8 mouse cellular contexts compared by ENCODE assay signal in the genomic region with DNA sequence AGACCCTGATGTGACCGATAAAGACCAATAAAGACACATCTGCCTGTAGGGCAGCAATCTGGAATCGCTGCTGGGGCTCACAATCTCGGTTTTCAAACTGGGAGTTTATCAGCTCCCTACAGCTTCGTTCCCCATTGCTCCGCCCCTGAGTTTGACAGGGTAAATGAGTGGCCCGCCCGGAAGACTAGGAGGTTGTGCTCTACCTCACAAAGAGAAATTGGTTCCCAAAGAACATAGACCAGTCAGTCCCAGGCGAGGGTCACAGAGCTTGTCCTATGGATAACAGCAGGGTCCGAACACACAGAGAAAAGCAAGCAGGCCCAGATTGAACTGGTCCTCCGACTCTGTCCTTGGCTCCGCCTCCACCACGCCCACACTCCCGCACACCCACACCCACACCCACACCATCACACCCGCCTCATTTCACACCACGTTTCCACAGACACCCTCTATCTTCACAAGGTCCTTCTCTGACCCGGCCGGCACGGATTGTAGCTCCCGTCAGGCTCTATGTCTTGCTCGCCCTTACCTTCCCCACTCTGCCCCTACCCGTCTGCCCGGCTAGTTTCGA. TPM values are rescaled to one million over a fixed set of nuclear protein-coding genes. Genes with fewer than 3 reads are reported as not detected.
DNase-seq lines count a peak whose midpoint lies in the region; ATAC-seq and TF ChIP-seq lines count a peak whose summit lies in the region.

No protein-coding gene starts in this region.

- under 1% methylated on average over 23 of the region's 23 CpGs for WGBS in intestine, embryonic 16.5 days
- 2% methylated on average over 23 of the region's 23 CpGs for WGBS in liver, embryonic 16.5 days (ENCODE audit: insufficient replicate concordance)
- under 1% methylated on average over 23 of the region's 23 CpGs for WGBS in neural tube, embryonic 13.5 days

- peak overlapping the region; percentile 41 for H3ac ChIP-seq in C2C12 (ENCODE audit: control insufficient read depth, insufficient read length, low read depth)

- H3K4me2 ChIP-seq in intestine, embryonic 16.5 days (ENCODE audit: low read depth, low read length): peak overlapping the region; percentile 73
- peak overlapping the region; percentile 56 for H3K4me2 ChIP-seq in liver, embryonic 16.5 days (ENCODE audit: low read depth, low read length)
- peak overlapping the region; percentile 90 for H3K4me2 ChIP-seq in neural tube, embryonic 13.5 days

- H3K4me1 ChIP-seq in brown adipose tissue, adult 24 weeks (ENCODE audit: control insufficient read depth, insufficient read depth, insufficient read length, low read length): no peaks in the 10 kb centered on the region
- H3K4me1 ChIP-seq in intestine, embryonic 16.5 days (ENCODE audit: control insufficient read depth, insufficient read depth, low read length): peaks cover 4% of the 10 kb centered on the region; the same call in 1 of the 2 replicates
- no peaks in the 10 kb centered on the region; the same call in 1 of the 2 replicates for H3K4me1 ChIP-seq in liver, embryonic 16.5 days (ENCODE audit: control insufficient read depth, low read depth, low read length)
- H3K4me1 ChIP-seq in neural tube, embryonic 13.5 days (replicated peaks): peaks cover 18% of the 10 kb centered on the region

- peak overlapping the region; percentile 64 for H3K9ac ChIP-seq in intestine, embryonic 16.5 days (ENCODE audit: low read depth, low read length)
- no peak overlapping the region for H3K9ac ChIP-seq in liver, embryonic 16.5 days (ENCODE audit: low read depth, low read length)
- peak overlapping the region; percentile 60 for H3K9ac ChIP-seq in neural tube, embryonic 13.5 days

- peaks cover 23% of the 10 kb centered on the region for H3K36me3 ChIP-seq in C2C12 (ENCODE audit: control insufficient read depth, insufficient read depth)
- no peaks in the 10 kb centered on the region for H3K36me3 ChIP-seq in intestine, embryonic 16.5 days (ENCODE audit: control insufficient read depth, insufficient read depth, low read length)
- no peaks in the 10 kb centered on the region; the same call in 1 of the 2 replicates for H3K36me3 ChIP-seq in liver, embryonic 16.5 days (ENCODE audit: control insufficient read depth, insufficient read depth)
- no peaks in the 10 kb centered on the region for H3K36me3 ChIP-seq in neural tube, embryonic 13.5 days

- peak; percentile 84 for DNase-seq in embryo, embryonic 10.5 days (ENCODE audit: low spot score)
- no peak for DNase-seq in embryo, embryonic 11 days

- ATAC-seq in granulocyte monocyte progenitor cell, adult 5-6 weeks (replicated peaks; ENCODE audit: poor library complexity, severe bottlenecking): peak; percentile 68
- peak; percentile 94 for ATAC-seq in intestine, embryonic 16.5 days
- peak; percentile 74 for ATAC-seq in liver, embryonic 16.5 days (ENCODE audit: low read depth)
- ATAC-seq in neural tube, embryonic 13.5 days (ENCODE audit: low read depth): peak; percentile 94

- H3K4me3 ChIP-seq in C2C12 (ENCODE audit: insufficient read depth, poor library complexity, severe bottlenecking): peak overlapping the region; percentile 28
- peak overlapping the region; percentile 85 for H3K4me3 ChIP-seq in brown adipose tissue, adult 24 weeks (ENCODE audit: insufficient read depth, low read depth, low read length)
- peak overlapping the region; percentile 83 for H3K4me3 ChIP-seq in intestine, embryonic 16.5 days (ENCODE audit: low read length)
- peak overlapping the region; percentile 66 for H3K4me3 ChIP-seq in liver, embryonic 16.5 days (ENCODE audit: low read depth, low read length)
- H3K4me3 ChIP-seq in neural tube, embryonic 13.5 days: peak overlapping the region; percentile 76

- H3K9me3 ChIP-seq in intestine, embryonic 16.5 days (ENCODE audit: control insufficient read depth, low read length): no peaks in the 10 kb centered on the region
- no peaks in the 10 kb centered on the region for H3K9me3 ChIP-seq in liver, embryonic 16.5 days (replicated peaks; ENCODE audit: control insufficient read depth, low read length)
- no peaks in the 10 kb centered on the region for H3K9me3 ChIP-seq in neural tube, embryonic 13.5 days

- TF ChIP-seq CTCF in C2C12 (IDR thresholded peaks at IDR 0.05; ENCODE audit: control insufficient read depth, insufficient read depth, insufficient read length): no peak

- no peaks in the 10 kb centered on the region for H3K27me3 ChIP-seq in C2C12 (ENCODE audit: control insufficient read depth, insufficient read depth, insufficient read length)
- no peaks in the 10 kb centered on the region for H3K27me3 ChIP-seq in intestine, embryonic 16.5 days (replicated peaks; ENCODE audit: control insufficient read depth, insufficient read depth, low read length)
- H3K27me3 ChIP-seq in liver, embryonic 16.5 days (ENCODE audit: control insufficient read depth, insufficient read depth, low read depth, low read length): peaks cover 5% of the 10 kb centered on the region; the same call in 1 of the 2 replicates
- H3K27me3 ChIP-seq in neural tube, embryonic 13.5 days: no peaks in the 10 kb centered on the region

- 0 out of 2 replicates have a peak overlapping the region, but pooled peaks have one; percentile 26 for H3K27ac ChIP-seq in brown adipose tissue, adult 24 weeks (replicated peaks; ENCODE audit: low read depth, low read length)
- peak overlapping the region; percentile 45 for H3K27ac ChIP-seq in intestine, embryonic 16.5 days (ENCODE audit: low read length)
- no peak overlapping the region for H3K27ac ChIP-seq in liver, embryonic 16.5 days (ENCODE audit: low read length)
- no peak overlapping the region for H3K27ac ChIP-seq in neural tube, embryonic 13.5 days (replicated peaks)

- peaks cover 19% of the 10 kb centered on the region for H3K79me3 ChIP-seq in C2C12 (ENCODE audit: low read depth)

- peaks cover 40% of the 10 kb centered on the region for H3K79me2 ChIP-seq in C2C12 (ENCODE audit: control insufficient read depth, insufficient read depth)

TF ChIP-seq in C2C12, 6 proteins besides CTCF, POLR2A, EP300 and RAD21:
- TF ChIP-seq MAX (IDR thresholded peaks at IDR 0.05) (no peak), CEBPB (IDR thresholded peaks at IDR 0.05; ENCODE audit: low read depth) (no peak), USF1 (IDR thresholded peaks at IDR 0.05; ENCODE audit: low read depth) (no peak), MYOD1 (IDR thresholded peaks at IDR 0.05; ENCODE audit: control insufficient read depth, insufficient read length, low read depth) (no peak), MYOG (IDR thresholded peaks at IDR 0.05; ENCODE audit: control insufficient read depth, extremely low read depth, insufficient read length) (no peak), FOSL1 (IDR thresholded peaks at IDR 0.05; ENCODE audit: insufficient read depth, low read length, poor library complexity, severe bottlenecking) (no peak)

RNA-seq across cellular contexts. Expression of a gene that starts 0.6 kb away (rescaled TPM):
- polyA plus RNA-seq in C2C12 (2012; fragmentation: generic; extraction: Trizol): 11.7 TPM
- polyA plus RNA-seq in brown adipose tissue, adult 24 weeks (2012; ENCODE audit: insufficient read depth, insufficient read length, missing spikeins): not detected in 2 replicates
- 16.1 and 21.4 TPM in 2 replicates for total RNA-seq in granulocyte monocyte progenitor cell, adult 5-6 weeks (2014; fragmentation: Nextera tagmentation)
- 57.7 and 60.0 TPM in 2 replicates for total RNA-seq in granulocyte monocyte progenitor cell, adult 5-6 weeks (2017)
- polyA plus RNA-seq in intestine, embryonic 16.5 days (2015; fragmentation: Nextera tagmentation; extraction: Ambion mirVana): 21.9 and 22.2 TPM in 2 replicates
- 4.7 and 4.8 TPM in 2 replicates for polyA plus RNA-seq in liver, embryonic 16.5 days (2015; fragmentation: Nextera tagmentation; extraction: Ambion mirVana)
- 7.6 and 9.2 TPM in 2 replicates for polyA plus RNA-seq in neural tube, embryonic 13.5 days (2015; fragmentation: Nextera tagmentation; extraction: Ambion mirVana)

RNA-seq across cellular contexts. Expression of a gene that starts 10.9 kb away (rescaled TPM):
- 125 TPM for polyA plus RNA-seq in C2C12 (2012; fragmentation: generic; extraction: Trizol)
- polyA plus RNA-seq in brown adipose tissue, adult 24 weeks (2012; ENCODE audit: insufficient read depth, insufficient read length, missing spikeins): 4.4 and 5.5 TPM in 2 replicates
- 2.3 and 6.7 TPM in 2 replicates for total RNA-seq in granulocyte monocyte progenitor cell, adult 5-6 weeks (2014; fragmentation: Nextera tagmentation)
- 1.0 and 1.1 TPM in 2 replicates for total RNA-seq in granulocyte monocyte progenitor cell, adult 5-6 weeks (2017)
- polyA plus RNA-seq in intestine, embryonic 16.5 days (2015; fragmentation: Nextera tagmentation; extraction: Ambion mirVana): 6.5 and 9.2 TPM in 2 replicates
- 1.7 and 1.9 TPM in 2 replicates for polyA plus RNA-seq in liver, embryonic 16.5 days (2015; fragmentation: Nextera tagmentation; extraction: Ambion mirVana)
- polyA plus RNA-seq in neural tube, embryonic 13.5 days (2015; fragmentation: Nextera tagmentation; extraction: Ambion mirVana): 2.9 and 3.4 TPM in 2 replicates

RNA-seq across cellular contexts. Expression of a gene that starts 42.6 kb away (rescaled TPM):
- not detected for polyA plus RNA-seq in C2C12 (2012; fragmentation: generic; extraction: Trizol)
- 13.8 and 36.9 TPM in 2 replicates for polyA plus RNA-seq in brown adipose tissue, adult 24 weeks (2012; ENCODE audit: insufficient read depth, insufficient read length, missing spikeins)
- total RNA-seq in granulocyte monocyte progenitor cell, adult 5-6 weeks (2014; fragmentation: Nextera tagmentation): not detected in 2 replicates
- 0.47 TPM in 1 of 2 replicates, not detected in the other for total RNA-seq in granulocyte monocyte progenitor cell, adult 5-6 weeks (2017)
- 5.9 and 7.5 TPM in 2 replicates for polyA plus RNA-seq in intestine, embryonic 16.5 days (2015; fragmentation: Nextera tagmentation; extraction: Ambion mirVana)
- 0.27 TPM in 2 replicates for polyA plus RNA-seq in liver, embryonic 16.5 days (2015; fragmentation: Nextera tagmentation; extraction: Ambion mirVana)
- polyA plus RNA-seq in neural tube, embryonic 13.5 days (2015; fragmentation: Nextera tagmentation; extraction: Ambion mirVana): not detected in 2 replicates

Comparison
In these comparisons a context has a peak if more than half of its experiments do, and no peak if none do; other contexts are left out.
1. H3K4me3 ChIP-seq: peak in every context shown above with its lines; median percentile 85 in brown adipose tissue, adult 24 weeks; 83 in intestine, embryonic 16.5 days; 76 in neural tube, embryonic 13.5 days; 66 in liver, embryonic 16.5 days; 28 in C2C12.
2. H3K27ac ChIP-seq: peak in brown adipose tissue, adult 24 weeks (single experiment) and intestine, embryonic 16.5 days (single experiment); none in liver, embryonic 16.5 days (single experiment) and neural tube, embryonic 13.5 days (single experiment).
3. RNA of a gene that starts 10.9 kb away (polyA plus RNA-seq): 125 TPM in C2C12 (single experiment); 6.5 to 9.2 TPM in intestine, embryonic 16.5 days, 4.4 to 5.5 TPM in brown adipose tissue, adult 24 weeks, 2.9 to 3.4 TPM in neural tube, embryonic 13.5 days and 1.7 to 1.9 TPM in liver, embryonic 16.5 days; every median in the first group is over 10 times any median in the second.
4. Peak in every context shown above with its lines, with median percentiles within 50 percentile points of each other: ATAC-seq and H3K4me2 ChIP-seq.